In genomic region chr17:49564489-49564888, GRCm38 (mm10) we compare ENCODE assay signal across 9 mouse cellular contexts. TPM values are rescaled to one million over a fixed set of nuclear protein-coding genes. Genes with fewer than 3 reads are reported as not detected.
DNase-seq lines count a peak whose midpoint lies in the region; ATAC-seq lines count a peak whose summit lies in the region.
"Had no signal": no experiment of that assay in that cellular context is flagged by ENCODE, and none has a peak within 500 bp of the region (broad histone marks: within the 10 kb centered on the region; RNA-seq: fewer than 3 reads in every experiment).

No protein-coding gene starts in this region.

- no peak overlapping the region for H3K9ac ChIP-seq in liver, embryonic 11.5 days (ENCODE audit: low read depth, low read length)
- H3K9ac ChIP-seq in forebrain, embryonic 13.5 days, result peak overlapping the region; percentile 65
- H3K9ac ChIP-seq in neural tube, embryonic 15.5 days (replicated peaks), result peak overlapping the region; percentile 26; the same call in 1 of the 2 replicates

- H3K36me3 ChIP-seq in liver, embryonic 11.5 days (ENCODE audit: control insufficient read depth, insufficient read depth, low read length), result no peaks in the 10 kb centered on the region
- H3K36me3 ChIP-seq in forebrain, embryonic 13.5 days (ENCODE audit: poor library complexity, severe bottlenecking), result no peaks in the 10 kb centered on the region
- H3K36me3 ChIP-seq in limb, embryonic 10.5 days, result no peaks in the 10 kb centered on the region
- no peaks in the 10 kb centered on the region for H3K36me3 ChIP-seq in neural tube, embryonic 15.5 days

- H3K4me1 ChIP-seq in liver, embryonic 11.5 days (replicated peaks; ENCODE audit: control insufficient read depth, insufficient read depth, low read length), result no peaks in the 10 kb centered on the region
- peaks cover 20% of the 10 kb centered on the region for H3K4me1 ChIP-seq in forebrain, embryonic 13.5 days
- peaks cover 51% of the 10 kb centered on the region for H3K4me1 ChIP-seq in limb, embryonic 10.5 days
- peaks cover 21% of the 10 kb centered on the region for H3K4me1 ChIP-seq in neural tube, embryonic 15.5 days

- H3K4me3 ChIP-seq in liver, embryonic 11.5 days (ENCODE audit: low read depth, low read length), result peak overlapping the region; percentile 34; the same call in 1 of the 2 replicates
- peak overlapping the region; percentile 42 for H3K4me3 ChIP-seq in forebrain, embryonic 13.5 days
- H3K4me3 ChIP-seq in limb, embryonic 10.5 days, result peak overlapping the region; percentile 70
- H3K4me3 ChIP-seq in neural tube, embryonic 15.5 days (replicated peaks), result peak overlapping the region; percentile 42
- H3K4me3 ChIP-seq: myocyte had no signal

- ATAC-seq in liver, embryonic 11.5 days (replicated peaks; ENCODE audit: low FRiP score), result no peak
- ATAC-seq in forebrain, embryonic 13.5 days, result peak; percentile 40; the same call in 1 of the 2 replicates
- ATAC-seq in neural tube, embryonic 15.5 days (ENCODE audit: low FRiP score), result no peak

- peaks cover 26% of the 10 kb centered on the region for H3K27me3 ChIP-seq in liver, embryonic 11.5 days (replicated peaks; ENCODE audit: control insufficient read depth, insufficient read depth, low read length)
- peaks cover 11% of the 10 kb centered on the region for H3K27me3 ChIP-seq in forebrain, embryonic 13.5 days
- H3K27me3 ChIP-seq in limb, embryonic 10.5 days (ENCODE audit: low read depth, poor library complexity, severe bottlenecking), result peaks cover 9% of the 10 kb centered on the region; the same call in 1 of the 2 replicates
- no peaks in the 10 kb centered on the region; the same call in 1 of the 2 replicates for H3K27me3 ChIP-seq in neural tube, embryonic 15.5 days (replicated peaks)

- H3K4me2 ChIP-seq in liver, embryonic 11.5 days, result peak overlapping the region; percentile 57
- H3K4me2 ChIP-seq in forebrain, embryonic 13.5 days, result peak overlapping the region; percentile 80
- H3K4me2 ChIP-seq in neural tube, embryonic 15.5 days, result peak overlapping the region; percentile 63

- H3K9me3 ChIP-seq in liver, embryonic 11.5 days (ENCODE audit: control insufficient read depth, low read length), result no peaks in the 10 kb centered on the region
- no peaks in the 10 kb centered on the region for H3K9me3 ChIP-seq in forebrain, embryonic 13.5 days (replicated peaks)
- no peaks in the 10 kb centered on the region for H3K9me3 ChIP-seq in limb, embryonic 10.5 days (replicated peaks)
- H3K9me3 ChIP-seq in neural tube, embryonic 15.5 days (replicated peaks), result no peaks in the 10 kb centered on the region

- no peak overlapping the region for H3K27ac ChIP-seq in liver, embryonic 11.5 days (ENCODE audit: low read depth, low read length)
- no peak overlapping the region for H3K27ac ChIP-seq in forebrain, embryonic 13.5 days
- peak overlapping the region; percentile 92 for H3K27ac ChIP-seq in limb, embryonic 10.5 days
- peak overlapping the region; percentile 34 for H3K27ac ChIP-seq in neural tube, embryonic 15.5 days (replicated peaks)

- WGBS in liver, embryonic 11.5 days, result 19% methylated on average over 3 of the region's 3 CpGs
- 42% methylated on average over 3 of the region's 3 CpGs for WGBS in forebrain, embryonic 13.5 days
- 18% methylated on average over 3 of the region's 3 CpGs for WGBS in limb, embryonic 10.5 days
- 24% methylated on average over 3 of the region's 3 CpGs for WGBS in neural tube, embryonic 15.5 days

- DNase-seq in liver, embryonic 11.5 days (ENCODE audit: low spot score), result no peak
- DNase-seq in liver, result no peak
- no peak for DNase-seq in limb, embryonic 10.5 days (ENCODE audit: low spot score)
- no peak for DNase-seq in spleen, postnatal 4 days (ENCODE audit: low spot score in 2 of 2)
- no peak for DNase-seq in adrenal gland, adult 2 months
- no peak for DNase-seq in right cerebral cortex, postnatal 25 days

RNA-seq across cellular contexts. Expression of gene Daam2, which starts 0.3 kb away (rescaled TPM):
- polyA plus RNA-seq in liver, embryonic 11.5 days (2014; fragmentation: Nextera tagmentation; extraction: Ambion mirVana), result 2.2 and 2.6 TPM in 2 replicates
- 1.2 TPM in 2 replicates for polyA plus RNA-seq in forebrain, embryonic 13.5 days (2015; fragmentation: Nextera tagmentation; extraction: Ambion mirVana)
- 8.2 and 10.7 TPM in 2 replicates for polyA plus RNA-seq in limb, embryonic 10.5 days (2016; fragmentation: Nextera tagmentation; extraction: Ambion mirVana)
- polyA plus RNA-seq in neural tube, embryonic 15.5 days (2015; fragmentation: Nextera tagmentation; extraction: Ambion mirVana), result 4.0 and 4.8 TPM in 2 replicates
- 10 to 100 TPM; 29.8 to 35.9 TPM for total RNA-seq in adrenal gland, adult 2 months (2021)
- 8.2 and 9.3 TPM in 2 replicates for polyA plus RNA-seq in adrenal gland, adult 2 months (2012; rRNA removed)

RNA-seq across cellular contexts. Expression of gene Kif6, which starts 50.4 kb away (rescaled TPM):
- 0.43 and 0.92 TPM in 2 replicates for polyA plus RNA-seq in liver, embryonic 11.5 days (2014; fragmentation: Nextera tagmentation; extraction: Ambion mirVana)
- polyA plus RNA-seq in forebrain, embryonic 13.5 days (2015; fragmentation: Nextera tagmentation; extraction: Ambion mirVana), result 1.7 and 2.3 TPM in 2 replicates
- polyA plus RNA-seq in limb, embryonic 10.5 days (2016; fragmentation: Nextera tagmentation; extraction: Ambion mirVana), result 3.2 and 4.3 TPM in 2 replicates
- 2.1 and 3.7 TPM in 2 replicates for polyA plus RNA-seq in neural tube, embryonic 15.5 days (2015; fragmentation: Nextera tagmentation; extraction: Ambion mirVana)
- total RNA-seq in adrenal gland, adult 2 months (2021), result under 1 TPM; 0.35 to 0.55 TPM
- polyA plus RNA-seq in adrenal gland, adult 2 months (2012; rRNA removed), result 0.08 TPM in 2 replicates

Comparison
In these comparisons a context has a peak if more than half of its experiments do, and no peak if none do; other contexts are left out.
1. H3K27ac ChIP-seq: peak in limb, embryonic 10.5 days (single experiment) and neural tube, embryonic 15.5 days (single experiment); none in liver, embryonic 11.5 days (single experiment) and forebrain, embryonic 13.5 days (single experiment).
2. Peak in every context shown above with its lines, with median percentiles within 50 percentile points of each other: H3K4me2 ChIP-seq and H3K4me3 ChIP-seq.